Mouse (Mus musculus): ENCODE results near the gene Rnaseh2b. TPM values are rescaled to one million over a fixed set of nuclear protein-coding genes. Genes with fewer than 3 reads are reported as not detected.
A peak's percentile ranks its signal among the peaks of the same experiment; 100 is the strongest.

Gene Rnaseh2b
- polyA plus RNA-seq, 1 experiment from 2014 or later = 57.3 TPM

DNA sequence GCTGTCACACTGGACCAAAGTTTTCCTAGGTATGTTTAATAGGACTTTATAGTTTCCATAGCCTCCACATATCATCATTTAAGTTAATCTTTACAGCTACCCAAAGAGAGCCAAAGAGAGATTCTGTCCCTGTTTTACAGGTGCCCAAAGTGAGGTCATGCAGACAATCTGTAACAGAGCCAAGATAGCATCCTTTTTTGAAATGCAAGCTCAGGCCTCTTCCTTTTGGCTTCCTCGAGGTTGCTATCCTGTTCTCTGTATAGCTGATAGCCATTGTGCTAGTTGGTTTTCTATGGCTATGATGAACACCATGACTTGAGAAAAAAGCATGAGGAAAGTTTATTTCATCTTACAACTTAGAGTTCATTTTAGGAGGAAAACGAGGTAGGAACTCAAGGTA is 83.7 kb downstream of the Rnaseh2b start:
- Histone ChIP-seq H3K27me3 (no peaks in the 10 kb centered on the region), H3K27ac (peak overlapping the region; percentile 34; the same call in 1 of the 2 replicates), H3K4me3 (no peak overlapping the region), H3K4me2 (replicated peaks) (no peak overlapping the region), H3K9ac (no peak overlapping the region), H3K36me3 (peaks cover 14% of the 10 kb centered on the region), H3K9me3 (no peaks in the 10 kb centered on the region), H3K4me1 (peaks cover 17% of the 10 kb centered on the region)
- ATAC-seq (ENCODE audit: low FRiP score, low read depth) = no peak
- 75% methylated on average over 2 of the region's 2 CpGs for WGBS

GRCm38 (mm10) chr14:62379391-62379790 is 87.0 kb downstream of the Rnaseh2b start:
- Histone ChIP-seq H3K36me3 (peaks cover 6% of the 10 kb centered on the region), H3K27ac (no peak overlapping the region), H3K4me1 (peaks cover 6% of the 10 kb centered on the region), H3K4me3 (no peak overlapping the region), H3K9ac (no peak overlapping the region), H3K4me2 (replicated peaks) (no peak overlapping the region), H3K27me3 (no peaks in the 10 kb centered on the region), H3K9me3 (no peaks in the 10 kb centered on the region)
- ATAC-seq (ENCODE audit: low FRiP score, low read depth) = no peak
- WGBS = 90% methylated on average over 2 of the region's 2 CpGs

DNA sequence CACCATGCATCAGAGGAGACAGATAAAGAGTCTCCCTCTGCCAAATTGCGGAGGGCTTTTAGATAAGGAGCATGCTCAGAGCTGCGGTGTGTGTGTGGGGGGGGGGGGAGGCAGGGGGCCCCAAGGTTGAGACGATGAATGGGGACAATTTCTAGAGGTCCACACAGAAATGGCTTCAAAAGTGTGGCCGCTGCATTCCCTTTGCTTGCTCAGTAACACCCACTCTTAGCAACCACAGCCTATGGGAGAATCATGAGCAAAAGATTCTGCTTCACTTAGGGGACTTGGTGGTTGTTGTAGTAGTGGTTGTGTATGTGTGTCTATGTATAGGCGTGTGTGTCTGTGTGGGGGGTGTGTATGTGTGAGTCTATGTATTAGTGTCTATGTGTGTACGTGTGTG is 88.2 kb downstream of the Rnaseh2b start:
- peaks cover 6% of the 10 kb centered on the region for H3K36me3 ChIP-seq
- H3K9ac ChIP-seq = no peak overlapping the region
- no peak overlapping the region for H3K4me3 ChIP-seq
- ATAC-seq (ENCODE audit: low FRiP score, low read depth) = no peak
- WGBS = 94% methylated on average over 6 of the region's 6 CpGs
- no peaks in the 10 kb centered on the region for H3K9me3 ChIP-seq
- peaks cover 3% of the 10 kb centered on the region; the same call in 1 of the 2 replicates for H3K4me1 ChIP-seq
- H3K4me2 ChIP-seq (replicated peaks) = no peak overlapping the region
- no peaks in the 10 kb centered on the region for H3K27me3 ChIP-seq
- no peak overlapping the region for H3K27ac ChIP-seq

GRCm38 (mm10) chr14:62383109-62383508 is 90.7 kb downstream of the Rnaseh2b start:
- Histone ChIP-seq H3K36me3 (peaks cover 2% of the 10 kb centered on the region), H3K9me3 (no peaks in the 10 kb centered on the region), H3K27ac (no peak overlapping the region), H3K9ac (no peak overlapping the region), H3K4me1 (0 out of 2 replicates have a peak, but pooled peaks cover under 1% of the 10 kb centered on the region), H3K4me3 (no peak overlapping the region), H3K4me2 (replicated peaks) (no peak overlapping the region), H3K27me3 (no peaks in the 10 kb centered on the region)
- 70% methylated on average over 3 of the region's 3 CpGs for WGBS
- ATAC-seq (ENCODE audit: low FRiP score, low read depth) = no peak

- H3K27me3 ChIP-seq = no peaks in the 10 kb centered on the region
- H3K27ac ChIP-seq = no peak overlapping the region
- H3K9ac ChIP-seq = no peak overlapping the region
- H3K4me1 ChIP-seq = peaks cover 7% of the 10 kb centered on the region; the same call in 1 of the 2 replicates
- H3K9me3 ChIP-seq = no peaks in the 10 kb centered on the region
- WGBS = 84% methylated on average over 3 of the region's 3 CpGs
- no peak overlapping the region for H3K4me2 ChIP-seq (replicated peaks)
- H3K4me3 ChIP-seq = no peak overlapping the region
- no peaks in the 10 kb centered on the region for H3K36me3 ChIP-seq
- no peak for ATAC-seq (ENCODE audit: low FRiP score, low read depth)
These were observed 91.5 kb downstream of the Rnaseh2b start for GRCm38 (mm10) chr14:62383786-62384299.

- no peaks in the 10 kb centered on the region for H3K27me3 ChIP-seq
- peaks cover 34% of the 10 kb centered on the region for H3K4me1 ChIP-seq
- no peak overlapping the region for H3K4me2 ChIP-seq (replicated peaks)
- 67% methylated on average over 6 of the region's 6 CpGs for WGBS
- H3K9ac ChIP-seq = no peak overlapping the region
- peak overlapping the region; percentile 44; the same call in 1 of the 2 replicates for H3K27ac ChIP-seq
- no peak for ATAC-seq (ENCODE audit: low FRiP score, low read depth)
- H3K36me3 ChIP-seq = no peaks in the 10 kb centered on the region
- no peaks in the 10 kb centered on the region for H3K9me3 ChIP-seq
- H3K4me3 ChIP-seq = no peak overlapping the region
These were observed 96.8 kb downstream of the Rnaseh2b start for GRCm38 (mm10) chr14:62389064-62389728.

- no peak overlapping the region for H3K4me2 ChIP-seq (replicated peaks)
- H3K36me3 ChIP-seq = no peaks in the 10 kb centered on the region
- H3K27me3 ChIP-seq = no peaks in the 10 kb centered on the region
- H3K27ac ChIP-seq = peak overlapping the region; percentile 44; the same call in 1 of the 2 replicates
- WGBS = 72% methylated on average over 9 of the region's 9 CpGs
- ATAC-seq (ENCODE audit: low FRiP score, low read depth) = 0 out of 2 replicates have a peak, but pooled peaks have one; percentile 19
- no peaks in the 10 kb centered on the region for H3K9me3 ChIP-seq
- no peak overlapping the region for H3K4me3 ChIP-seq
- H3K9ac ChIP-seq = no peak overlapping the region
- peaks cover 34% of the 10 kb centered on the region for H3K4me1 ChIP-seq
These were observed 97.5 kb downstream of the Rnaseh2b start for GRCm38 (mm10) chr14:62389729-62390536.

GRCm38 (mm10) chr14:62392754-62393153 is 100.4 kb downstream of the Rnaseh2b start:
- no peaks in the 10 kb centered on the region for H3K27me3 ChIP-seq
- no peak overlapping the region for H3K9ac ChIP-seq
- no peak overlapping the region for H3K4me2 ChIP-seq (replicated peaks)
- WGBS = 65% methylated on average over 4 of the region's 4 CpGs
- H3K4me3 ChIP-seq = no peak overlapping the region
- no peak overlapping the region for H3K27ac ChIP-seq
- peaks cover 39% of the 10 kb centered on the region for H3K4me1 ChIP-seq
- no peak for ATAC-seq (ENCODE audit: low FRiP score, low read depth)
- H3K36me3 ChIP-seq = no peaks in the 10 kb centered on the region
- no peaks in the 10 kb centered on the region for H3K9me3 ChIP-seq

GRCm38 (mm10) chr14:62395346-62395745 is 103.0 kb downstream of the Rnaseh2b start:
- WGBS = 87% methylated on average over 2 of the region's 2 CpGs
- no peak for ATAC-seq (ENCODE audit: low FRiP score, low read depth)
- Histone ChIP-seq H3K4me2 (replicated peaks) (no peak overlapping the region), H3K9ac (no peak overlapping the region), H3K27me3 (no peaks in the 10 kb centered on the region), H3K9me3 (no peaks in the 10 kb centered on the region), H3K27ac (no peak overlapping the region), H3K4me1 (peaks cover 19% of the 10 kb centered on the region), H3K4me3 (no peak overlapping the region), H3K36me3 (no peaks in the 10 kb centered on the region)

DNA sequence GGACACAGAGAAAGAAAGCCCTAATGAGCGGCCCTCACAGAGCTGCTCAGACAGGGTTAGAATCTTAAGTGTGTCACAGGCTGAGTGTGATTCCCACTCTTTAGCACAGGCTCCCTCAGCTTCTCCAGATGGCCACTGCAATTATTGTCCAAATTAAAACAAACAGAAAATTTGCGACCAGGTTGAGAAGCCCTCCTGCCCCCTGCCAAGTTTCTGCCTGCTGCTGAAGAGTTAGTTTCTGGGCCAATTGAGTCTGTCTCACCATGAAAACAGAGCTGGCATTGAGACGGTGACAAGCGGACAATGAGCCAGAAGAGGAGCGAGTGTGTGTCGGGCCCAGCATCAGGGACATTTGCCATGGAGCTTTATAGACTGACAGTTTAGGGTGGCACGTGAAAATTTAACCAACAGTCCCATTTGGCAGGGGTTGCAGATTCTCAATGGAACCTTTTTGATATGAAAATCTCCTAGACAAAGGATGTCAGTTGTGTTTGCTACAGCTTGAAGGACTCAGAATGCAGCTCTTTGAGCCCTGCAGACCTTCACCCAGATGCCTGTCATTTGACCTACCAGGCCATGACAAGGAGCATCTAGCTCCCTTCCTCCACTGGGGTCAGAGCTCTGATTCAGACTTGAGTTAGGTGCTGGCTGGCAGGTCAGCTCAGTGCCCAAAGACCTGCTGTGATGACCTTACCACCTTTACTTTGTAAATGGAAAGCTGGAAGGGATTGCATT is 123.8 kb downstream of the Rnaseh2b start:
- Histone ChIP-seq H3K9ac (no peak overlapping the region), H3K4me1 (peaks cover 10% of the 10 kb centered on the region), H3K27ac (no peak overlapping the region), H3K27me3 (no peaks in the 10 kb centered on the region), H3K4me3 (no peak overlapping the region), H3K9me3 (peaks cover 3% of the 10 kb centered on the region; the same call in 1 of the 2 replicates), H3K4me2 (replicated peaks) (no peak overlapping the region), H3K36me3 (no peaks in the 10 kb centered on the region)
- no peak for ATAC-seq (ENCODE audit: low FRiP score, low read depth)
- WGBS = 55% methylated on average over 7 of the region's 7 CpGs

- no peak for ATAC-seq (ENCODE audit: low FRiP score, low read depth)
These were observed 124.3 kb downstream of the Rnaseh2b start for GRCm38 (mm10) chr14:62416742-62417134.

DNA sequence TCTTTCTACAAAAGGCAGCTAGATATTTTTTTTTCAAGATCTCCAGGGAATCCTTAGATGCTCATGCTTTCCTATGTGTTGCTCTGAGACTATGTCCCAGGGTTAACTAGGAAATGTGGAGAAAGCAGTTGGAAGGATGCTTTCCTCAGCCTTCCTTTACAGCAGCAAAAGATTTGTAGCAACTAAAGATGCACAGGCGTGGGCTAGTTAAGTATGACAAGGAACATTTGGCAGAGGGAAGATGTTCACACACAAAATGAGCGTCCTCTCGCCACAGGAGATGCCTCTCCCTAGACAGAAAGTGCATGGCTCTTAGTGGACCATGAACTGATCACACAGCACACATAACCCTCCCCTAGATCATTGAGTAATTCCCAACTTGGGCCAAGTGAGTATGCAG is 125.1 kb downstream of the Rnaseh2b start:
- Histone ChIP-seq H3K9ac (no peak overlapping the region), H3K4me2 (replicated peaks) (no peak overlapping the region), H3K9me3 (no peaks in the 10 kb centered on the region), H3K27me3 (no peaks in the 10 kb centered on the region), H3K27ac (no peak overlapping the region), H3K4me1 (peaks cover 10% of the 10 kb centered on the region), H3K4me3 (no peak overlapping the region), H3K36me3 (no peaks in the 10 kb centered on the region)
- WGBS = 88% methylated on average over 3 of the region's 3 CpGs
- ATAC-seq (ENCODE audit: low FRiP score, low read depth) = no peak

More at GRCm38 (mm10) chr14:62416742-62417134, 124.3 kb downstream of the Rnaseh2b start:
- Histone ChIP-seq H3K36me3 (no peaks in the 10 kb centered on the region), H3K4me2 (replicated peaks) (no peak overlapping the region), H3K4me3 (no peak overlapping the region), H3K27me3 (no peaks in the 10 kb centered on the region), H3K9me3 (peaks cover 3% of the 10 kb centered on the region; the same call in 1 of the 2 replicates), H3K4me1 (peaks cover 10% of the 10 kb centered on the region), H3K27ac (no peak overlapping the region), H3K9ac (no peak overlapping the region)
- WGBS = 67% methylated on average over 1 of the region's 1 CpGs

All from limb, embryonic 13.5 days (tissue).